Mouse (Mus musculus): ENCODE measurements around the gene Sgf29.

GRCm38 (mm10) chr7:126650852-126651251 lies 1.7 kb downstream of the Sgf29 start:
- no peak for TF ChIP-seq CTCF (IDR thresholded peaks at IDR 0.05; ENCODE audit: low read depth, low read length)
- TF ChIP-seq EP300 (IDR thresholded peaks at IDR 0.05; ENCODE audit: insufficient read depth, low read depth, low read length) = no peak
- TF ChIP-seq POLR2A (IDR thresholded peaks at IDR 0.05; ENCODE audit: insufficient read depth, low read length) = no peak
